Mouse (Mus musculus) brain, embryonic 14.5 days (tissue): ENCODE results near the gene Dpp8.

Source experiments
- CTCF ChIP-seq: fragments of 200-500 bp; IDR thresholded peaks from 2 replicates; pipeline ENCODE4 v1.5.1; 2012; ENCODE audit warnings: inconsistent platforms, mild to moderate bottlenecking, moderate library complexity, borderline replicate concordance; ENCODE audit not compliant: insufficient read depth, insufficient read length; ENCODE audit errors: extremely low read depth
- POLR2A ChIP-seq: fragments of 200-500 bp; IDR thresholded peaks from 2 replicates; pipeline ENCODE4 v1.6.1; 2012; ENCODE audit warnings: mild to moderate bottlenecking, inconsistent platforms, borderline replicate concordance; ENCODE audit not compliant: poor library complexity, insufficient read depth, insufficient read length, severe bottlenecking; ENCODE audit errors: extremely low read depth

DNA sequence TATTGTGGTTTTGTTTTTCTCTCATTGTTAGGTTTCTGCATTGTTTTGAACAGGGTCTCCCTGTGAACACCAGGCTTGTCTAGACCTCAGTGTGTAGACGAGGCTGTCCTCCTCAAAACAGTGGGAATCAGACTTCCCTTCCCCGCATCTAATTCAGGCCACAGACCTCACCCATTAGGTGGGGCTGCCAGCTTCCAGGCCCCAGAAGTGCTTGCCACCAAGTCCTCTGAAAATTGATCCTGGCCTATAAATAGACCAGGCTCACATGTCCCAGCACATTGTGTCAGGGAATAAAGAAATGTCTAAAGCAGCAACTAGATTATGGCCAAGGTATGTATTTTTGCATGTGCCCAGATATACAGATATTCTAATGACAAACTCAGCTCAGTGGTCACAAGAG is 83.7 kb downstream of the Dpp8 start:
- no peak for TF ChIP-seq CTCF
- no peak for TF ChIP-seq POLR2A
